Mouse (Mus musculus) liver, postnatal 0 days (tissue): ENCODE measurements at regions not wholly inside any gene's neighbourhood (a gene's known extent, or its start where the extent isn't known, plus 50 kb on each side); places are given as distances from the start of the nearest gene placed in this dataset.

ENCODE experiments used
- ATAC-seq: fragments of 200-750 bp; cut with Nextera tagmentation; 2 replicates; pipeline ENCODE4 v1.8.0; 2017; ENCODE audit warnings: mild to moderate bottlenecking, moderate library complexity
- DNase-seq: peaks from one replicate; pipeline ENCODE4 v3.0.0-alpha.2; 2016
- H3K27ac ChIP-seq: fragments of 300-500 bp; sonication (generic); 2 replicates; pipeline ENCODE4 v1.5.1; 2014; ENCODE audit warnings: antibody characterized with exemption, moderate library complexity, mild to moderate bottlenecking, low read depth
- H3K27me3 ChIP-seq: fragments of 300-500 bp; sonication (generic); 2 replicates; pipeline ENCODE4 v1.6.1; 2014; ENCODE audit warnings: low read length, control low read depth, mixed read lengths; ENCODE audit not compliant: insufficient read depth
- H3K36me3 ChIP-seq: fragments of 300-500 bp; sonication (generic); replicated peaks from 2 replicates; pipeline ENCODE4 v1.6.1; 2014; ENCODE audit warnings: mild to moderate bottlenecking, control low read depth, low read length, moderate library complexity, mixed read lengths; ENCODE audit not compliant: insufficient read depth
- H3K4me1 ChIP-seq: fragments of 300-500 bp; sonication (generic); 2 replicates; pipeline ENCODE4 v1.6.1; 2014; ENCODE audit warnings: antibody characterized with exemption, mild to moderate bottlenecking, control low read depth; ENCODE audit not compliant: insufficient read depth
- H3K4me2 ChIP-seq: fragments of 300-500 bp; sonication (generic); 2 replicates; pipeline ENCODE4 v1.6.1; 2014; ENCODE audit warnings: low read depth, mild to moderate bottlenecking, low read length, moderate library complexity, mixed read lengths
- H3K4me3 ChIP-seq: fragments of 300-500 bp; sonication (generic); 2 replicates; pipeline ENCODE4 v1.5.1; 2014; ENCODE audit warnings: low read depth, low read length
- H3K9ac ChIP-seq: fragments of 300-500 bp; sonication (generic); replicated peaks from 2 replicates; pipeline ENCODE4 v1.6.1; 2014; ENCODE audit warnings: mild to moderate bottlenecking, moderate library complexity
- H3K9me3 ChIP-seq: fragments of 300-500 bp; sonication (generic); 2 replicates; pipeline ENCODE4 v1.6.1; 2016; ENCODE audit warnings: mild to moderate bottlenecking, control low read depth, low read length, mixed read lengths
- CTCF ChIP-seq: sonication (generic); IDR thresholded peaks from 2 replicates; pipeline ENCODE4 v1.5.1; 2016; ENCODE audit warnings: antibody characterized with exemption, low read depth
- EP300 ChIP-seq: IDR thresholded peaks from 2 replicates; pipeline ENCODE4 v1.6.1; 2016; ENCODE audit warnings: antibody characterized with exemption, low read depth, mild to moderate bottlenecking
- WGBS: fragments of 180-500 bp; shearing (Covaris S2); extraction: QIAGEN DNeasy Blood & Tissue Kit; methylation state at CpG from one replicate; pipeline ENCODE4 v1.1.7; 2014; ENCODE audit not compliant: insufficient replicate concordance; 5-methylcytosine and 5-hydroxymethylcytosine counted together

GRCm38 (mm10) chr3:134588630-134589029 is 240.2 kb upstream of the Tacr3 start:
- no peak overlapping the region for H3K27ac ChIP-seq
- no peak for ATAC-seq
- DNase-seq: no peak
- H3K9me3 ChIP-seq: no peaks in the 10 kb centered on the region
- H3K27me3 ChIP-seq: no peaks in the 10 kb centered on the region
- no peak overlapping the region for H3K4me2 ChIP-seq
- TF ChIP-seq EP300: no peak
- TF ChIP-seq CTCF: no peak
- H3K36me3 ChIP-seq: no peaks in the 10 kb centered on the region
- no peaks in the 10 kb centered on the region for H3K4me1 ChIP-seq
- H3K9ac ChIP-seq: no peak overlapping the region
- WGBS: 39% methylated on average over 2 of the region's 2 CpGs
- H3K4me3 ChIP-seq: no peak overlapping the region

GRCm38 (mm10) chr3:134602919-134603318 is 225.9 kb upstream of the Tacr3 start:
- 77% methylated on average over 4 of the region's 4 CpGs for WGBS

GRCm38 (mm10) chr3:134605356-134605771 is 223.4 kb upstream of the Tacr3 start:
- Histone ChIP-seq H3K9me3 (no peaks in the 10 kb centered on the region), H3K27me3 (no peaks in the 10 kb centered on the region), H3K4me2 (no peak overlapping the region), H3K9ac (no peak overlapping the region), H3K4me1 (no peaks in the 10 kb centered on the region), H3K4me3 (no peak overlapping the region), H3K27ac (no peak overlapping the region), H3K36me3 (no peaks in the 10 kb centered on the region)
- DNase-seq (no peak), ATAC-seq (no peak)
- 56% methylated on average over 6 of the region's 6 CpGs for WGBS
- no peak for TF ChIP-seq EP300

More at GRCm38 (mm10) chr3:134602919-134603318, 225.9 kb upstream of the Tacr3 start:
- Histone ChIP-seq H3K27me3 (no peaks in the 10 kb centered on the region), H3K4me3 (no peak overlapping the region), H3K9me3 (no peaks in the 10 kb centered on the region), H3K4me1 (no peaks in the 10 kb centered on the region), H3K27ac (no peak overlapping the region), H3K36me3 (no peaks in the 10 kb centered on the region), H3K9ac (no peak overlapping the region), H3K4me2 (no peak overlapping the region)
- TF ChIP-seq CTCF (no peak), EP300 (no peak)
- no peak for ATAC-seq
- no peak for DNase-seq

- DNase-seq (no peak), ATAC-seq (no peak)
- H3K9ac ChIP-seq: no peak overlapping the region
- no peaks in the 10 kb centered on the region for H3K36me3 ChIP-seq
- 0 out of 2 replicates have a peak, but pooled peaks have one; percentile 12 for TF ChIP-seq CTCF
- no peak for TF ChIP-seq EP300
- 67% methylated on average over 4 of the region's 4 CpGs for WGBS
- H3K27me3 ChIP-seq: no peaks in the 10 kb centered on the region
- no peak overlapping the region for H3K4me2 ChIP-seq
- H3K9me3 ChIP-seq: no peaks in the 10 kb centered on the region
- no peak overlapping the region for H3K4me3 ChIP-seq
- H3K27ac ChIP-seq: no peak overlapping the region
- H3K4me1 ChIP-seq: no peaks in the 10 kb centered on the region
Observed at GRCm38 (mm10) chr3:134610244-134610643, 218.6 kb upstream of the Tacr3 start.

- Histone ChIP-seq H3K36me3 (no peaks in the 10 kb centered on the region), H3K4me3 (no peak overlapping the region), H3K9me3 (no peaks in the 10 kb centered on the region), H3K4me1 (no peaks in the 10 kb centered on the region), H3K9ac (no peak overlapping the region), H3K27me3 (no peaks in the 10 kb centered on the region), H3K4me2 (no peak overlapping the region), H3K27ac (no peak overlapping the region)
- no peak for TF ChIP-seq CTCF
- TF ChIP-seq EP300: no peak
- no peak for DNase-seq
- 65% methylated on average over 5 of the region's 5 CpGs for WGBS
- no peak for ATAC-seq
Observed at GRCm38 (mm10) chr3:134611516-134612297, 217.1 kb upstream of the Tacr3 start.

GRCm38 (mm10) chr3:134612298-134612616 is 216.6 kb upstream of the Tacr3 start:
- H3K9me3 ChIP-seq: no peaks in the 10 kb centered on the region
- no peak overlapping the region for H3K4me2 ChIP-seq
- no peaks in the 10 kb centered on the region for H3K36me3 ChIP-seq
- no peaks in the 10 kb centered on the region for H3K4me1 ChIP-seq
- H3K27me3 ChIP-seq: no peaks in the 10 kb centered on the region
- DNase-seq (no peak), ATAC-seq (no peak)
- H3K4me3 ChIP-seq: no peak overlapping the region
- TF ChIP-seq CTCF: no peak
- no peak for TF ChIP-seq EP300
- no peak overlapping the region for H3K27ac ChIP-seq
- WGBS: 78% methylated on average over 3 of the region's 3 CpGs
- H3K9ac ChIP-seq: no peak overlapping the region
